ENCODE assay signal across 8 mouse cellular contexts in genomic region chr8:124677486-124677885, GRCm38 (mm10). TPM values are rescaled to one million over a fixed set of nuclear protein-coding genes. Genes with fewer than 3 reads are reported as not detected.
DNase-seq lines count a peak whose midpoint lies in the region; ATAC-seq and TF ChIP-seq lines count a peak whose summit lies in the region.

No protein-coding gene starts in this region.

- peak overlapping the region; percentile 63 for H3K9ac ChIP-seq in heart, embryonic 13.5 days
- H3K9ac ChIP-seq in liver, embryonic 13.5 days = no peak overlapping the region
- H3K9ac ChIP-seq in neural tube, embryonic 14.5 days (replicated peaks; ENCODE audit: low read depth, low read length) = 0 out of 2 replicates have a peak overlapping the region, but pooled peaks have one; percentile 5

- peak; percentile 80 for TF ChIP-seq CTCF in E14TG2a.4 (conservative IDR thresholded peaks at IDR 0.05; ENCODE audit: low read length)

- peak; percentile 31; the same call in 1 of the 2 replicates for ATAC-seq in heart, embryonic 13.5 days (ENCODE audit: extremely low read depth, insufficient number of reproducible peaks, low FRiP score, low TSS enrichment)
- ATAC-seq in liver, embryonic 13.5 days (ENCODE audit: low read depth) = 0 out of 2 replicates have a peak, but pooled peaks have one; percentile 24
- peak; percentile 90 for ATAC-seq in neural tube, embryonic 14.5 days (ENCODE audit: low read depth)

- H3K27me3 ChIP-seq in E14TG2a.4 (ENCODE audit: insufficient read depth, low read length) = no peaks in the 10 kb centered on the region
- H3K27me3 ChIP-seq in forebrain, embryonic 10.5 days (ENCODE audit: poor library complexity, severe bottlenecking) = no peaks in the 10 kb centered on the region
- H3K27me3 ChIP-seq in heart, embryonic 13.5 days (replicated peaks) = no peaks in the 10 kb centered on the region
- no peaks in the 10 kb centered on the region for H3K27me3 ChIP-seq in liver, embryonic 13.5 days
- H3K27me3 ChIP-seq in neural tube, embryonic 14.5 days (ENCODE audit: control insufficient read depth, insufficient read depth, low read length) = no peaks in the 10 kb centered on the region

- H3K4me3 ChIP-seq in E14TG2a.4 (replicated peaks; ENCODE audit: low read length) = peak overlapping the region; percentile 46
- no peak overlapping the region for H3K4me3 ChIP-seq in forebrain, embryonic 10.5 days
- H3K4me3 ChIP-seq in heart, embryonic 13.5 days = no peak overlapping the region
- H3K4me3 ChIP-seq in liver, embryonic 13.5 days (replicated peaks) = no peak overlapping the region
- no peak overlapping the region for H3K4me3 ChIP-seq in neural tube, embryonic 14.5 days (ENCODE audit: low read depth, low read length)

- peaks cover 73% of the 10 kb centered on the region for H3K4me1 ChIP-seq in E14TG2a.4 (replicated peaks; ENCODE audit: low read depth, low read length)
- H3K4me1 ChIP-seq in forebrain, embryonic 10.5 days = peaks cover 7% of the 10 kb centered on the region; the same call in 1 of the 2 replicates
- peaks cover 3% of the 10 kb centered on the region; the same call in 1 of the 2 replicates for H3K4me1 ChIP-seq in heart, embryonic 13.5 days
- no peaks in the 10 kb centered on the region for H3K4me1 ChIP-seq in liver, embryonic 13.5 days (replicated peaks)
- H3K4me1 ChIP-seq in neural tube, embryonic 14.5 days (ENCODE audit: control insufficient read depth, insufficient read depth, low read length) = no peaks in the 10 kb centered on the region

- H3K36me3 ChIP-seq in E14TG2a.4 (ENCODE audit: insufficient read depth, low read length) = peaks cover 86% of the 10 kb centered on the region
- peaks cover 99% of the 10 kb centered on the region for H3K36me3 ChIP-seq in forebrain, embryonic 10.5 days (replicated peaks)
- H3K36me3 ChIP-seq in heart, embryonic 13.5 days = peaks cover 83% of the 10 kb centered on the region
- peaks cover 70% of the 10 kb centered on the region for H3K36me3 ChIP-seq in liver, embryonic 13.5 days
- H3K36me3 ChIP-seq in neural tube, embryonic 14.5 days (ENCODE audit: control insufficient read depth, insufficient read depth, low read length) = peaks cover 46% of the 10 kb centered on the region

- no peaks in the 10 kb centered on the region for H3K9me3 ChIP-seq in E14TG2a.4 (ENCODE audit: low read length)
- no peaks in the 10 kb centered on the region for H3K9me3 ChIP-seq in forebrain, embryonic 10.5 days
- no peaks in the 10 kb centered on the region for H3K9me3 ChIP-seq in heart, embryonic 13.5 days
- H3K9me3 ChIP-seq in liver, embryonic 13.5 days (replicated peaks) = no peaks in the 10 kb centered on the region
- H3K9me3 ChIP-seq in neural tube, embryonic 14.5 days (ENCODE audit: control insufficient read depth, low read length) = no peaks in the 10 kb centered on the region

- H3K27ac ChIP-seq in forebrain, embryonic 10.5 days = peak overlapping the region; percentile 77
- H3K27ac ChIP-seq in heart, embryonic 13.5 days (replicated peaks) = 0 out of 2 replicates have a peak overlapping the region, but pooled peaks have one; percentile 20
- H3K27ac ChIP-seq in liver, embryonic 13.5 days = no peak overlapping the region
- no peak overlapping the region for H3K27ac ChIP-seq in neural tube, embryonic 14.5 days (ENCODE audit: low read depth, low read length)

- no peak overlapping the region for H3K4me2 ChIP-seq in heart, embryonic 13.5 days
- no peak overlapping the region for H3K4me2 ChIP-seq in liver, embryonic 13.5 days
- no peak overlapping the region for H3K4me2 ChIP-seq in neural tube, embryonic 14.5 days (ENCODE audit: low read depth, low read length)

- 61% methylated on average over 12 of the region's 12 CpGs for WGBS in forebrain, embryonic 10.5 days
- WGBS in heart, embryonic 13.5 days = 45% methylated on average over 12 of the region's 12 CpGs
- 71% methylated on average over 12 of the region's 12 CpGs for WGBS in liver, embryonic 13.5 days (ENCODE audit: insufficient replicate concordance)
- 50% methylated on average over 12 of the region's 12 CpGs for WGBS in neural tube, embryonic 14.5 days

- peak; percentile 33 for DNase-seq in c-Kit-positive CD71-positive TER-119-negative erythroid progenitor cells, embryonic 14.5 days (ENCODE audit: low read depth)
- DNase-seq in forebrain, embryonic 10.5 days (ENCODE audit: extremely low spot score, low spot score) = peak; percentile 63
- peak; percentile 87 for DNase-seq in kidney, postnatal 14 days
- DNase-seq in liver, embryonic 13.5 days = peak; percentile 9
- DNase-seq in testis, postnatal 10 days (ENCODE audit: low spot score) = peak; percentile 90

RNA-seq across cellular contexts. Expression of gene 2310022B05Rik, which starts 14.3 kb away (rescaled TPM):
- polyA plus RNA-seq in forebrain, embryonic 10.5 days (2016; fragmentation: Nextera tagmentation; extraction: Ambion mirVana) = 17.9 and 18.2 TPM in 2 replicates
- polyA plus RNA-seq in heart, embryonic 13.5 days (2015; fragmentation: Nextera tagmentation; extraction: Ambion mirVana) = 37.8 TPM in 2 replicates
- polyA plus RNA-seq in liver, embryonic 13.5 days (2015; fragmentation: Nextera tagmentation; extraction: Ambion mirVana) = 4.6 and 5.8 TPM in 2 replicates
- 21.9 and 25.2 TPM in 2 replicates for polyA plus RNA-seq in neural tube, embryonic 14.5 days (2014; fragmentation: Nextera tagmentation; extraction: Ambion mirVana)

RNA-seq across cellular contexts. Expression of gene Ttc13, which starts 44.3 kb away (rescaled TPM):
- polyA plus RNA-seq in forebrain, embryonic 10.5 days (2016; fragmentation: Nextera tagmentation; extraction: Ambion mirVana) = 50.1 and 51.8 TPM in 2 replicates
- 27.0 and 28.2 TPM in 2 replicates for polyA plus RNA-seq in heart, embryonic 13.5 days (2015; fragmentation: Nextera tagmentation; extraction: Ambion mirVana)
- polyA plus RNA-seq in liver, embryonic 13.5 days (2015; fragmentation: Nextera tagmentation; extraction: Ambion mirVana) = 20.6 and 23.7 TPM in 2 replicates
- polyA plus RNA-seq in neural tube, embryonic 14.5 days (2014; fragmentation: Nextera tagmentation; extraction: Ambion mirVana) = 70.9 and 73.9 TPM in 2 replicates

RNA-seq across cellular contexts. Expression of gene Arv1, which starts 44.5 kb away (rescaled TPM):
- polyA plus RNA-seq in forebrain, embryonic 10.5 days (2016; fragmentation: Nextera tagmentation; extraction: Ambion mirVana) = 32.6 and 40.3 TPM in 2 replicates
- 14.0 and 17.2 TPM in 2 replicates for polyA plus RNA-seq in heart, embryonic 13.5 days (2015; fragmentation: Nextera tagmentation; extraction: Ambion mirVana)
- 8.0 and 8.3 TPM in 2 replicates for polyA plus RNA-seq in liver, embryonic 13.5 days (2015; fragmentation: Nextera tagmentation; extraction: Ambion mirVana)
- polyA plus RNA-seq in neural tube, embryonic 14.5 days (2014; fragmentation: Nextera tagmentation; extraction: Ambion mirVana) = 38.0 and 39.3 TPM in 2 replicates

Comparison
In these comparisons a context has a peak if more than half of its experiments do, and no peak if none do; other contexts are left out.
1. DNase-seq: peak in every context shown above with its lines; median percentile 90 in testis, postnatal 10 days; 87 in kidney, postnatal 14 days; 63 in forebrain, embryonic 10.5 days; 33 in c-Kit-positive CD71-positive TER-119-negative erythroid progenitor cells, embryonic 14.5 days; 9 in liver, embryonic 13.5 days.
2. H3K27ac ChIP-seq: peak in forebrain, embryonic 10.5 days (single experiment) and heart, embryonic 13.5 days (single experiment); none in liver, embryonic 13.5 days (single experiment) and neural tube, embryonic 14.5 days (single experiment).
3. ATAC-seq: peak in every context shown above with its lines; median percentile 90 in neural tube, embryonic 14.5 days; 31 in heart, embryonic 13.5 days; 24 in liver, embryonic 13.5 days.